Comparison of ENCODE assay signal across 14 mouse cellular contexts in the genomic region with DNA sequence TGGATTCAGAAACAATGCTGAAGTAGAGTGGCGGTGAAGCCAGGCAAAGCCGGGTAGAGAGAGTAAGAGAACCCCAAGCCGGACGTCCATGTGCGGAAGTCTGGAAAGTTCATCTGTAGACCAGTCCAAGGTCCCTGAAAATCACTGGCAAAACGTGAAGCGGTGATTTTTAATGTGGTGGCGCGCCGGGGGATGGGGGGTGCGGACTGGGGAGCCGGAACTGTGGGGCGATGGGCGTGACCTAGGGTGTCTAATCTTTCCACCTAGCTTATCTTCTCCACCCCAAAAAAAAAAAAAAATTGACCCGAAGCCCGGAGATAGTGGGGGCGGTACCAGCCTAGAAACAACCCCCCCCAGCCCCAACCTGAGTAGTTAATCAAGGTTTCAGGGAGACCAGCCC. TPM values are rescaled to one million over a fixed set of nuclear protein-coding genes. Genes with fewer than 3 reads are reported as not detected.
A peak's percentile ranks its signal among the peaks of the same experiment; 100 is the strongest.
DNase-seq lines count a peak whose midpoint lies in the region; ATAC-seq and TF ChIP-seq lines count a peak whose summit lies in the region.
"Had no signal": no experiment of that assay in that cellular context is flagged by ENCODE, and none has a peak within 500 bp of the region (broad histone marks: within the 10 kb centered on the region; RNA-seq: fewer than 3 reads in every experiment).

No protein-coding gene starts in this region.

- H3K9ac ChIP-seq in embryonic facial prominence, embryonic 12.5 days = no peak overlapping the region
- H3K9ac ChIP-seq in hindbrain, postnatal 0 days (replicated peaks; ENCODE audit: low read length) = peak overlapping the region; percentile 49
- peak overlapping the region; percentile 90 for H3K9ac ChIP-seq in neural tube, embryonic 12.5 days

- no peak overlapping the region for H3K27ac ChIP-seq in heart, embryonic 10.5 days
- no peak overlapping the region for H3K27ac ChIP-seq in embryonic facial prominence, embryonic 12.5 days
- peak overlapping the region; percentile 77 for H3K27ac ChIP-seq in hindbrain, postnatal 0 days
- peak overlapping the region; percentile 74; the same call in 1 of the 2 replicates for H3K27ac ChIP-seq in neural tube, embryonic 12.5 days
- H3K27ac ChIP-seq: kidney, postnatal 0 days had no signal

- peak overlapping the region; percentile 41; the same call in 1 of the 2 replicates for H3K4me3 ChIP-seq in heart, embryonic 10.5 days
- 0 out of 2 replicates have a peak overlapping the region, but pooled peaks have one; percentile 14 for H3K4me3 ChIP-seq in embryonic facial prominence, embryonic 12.5 days
- H3K4me3 ChIP-seq in hindbrain, postnatal 0 days (ENCODE audit: low read length) = peak overlapping the region; percentile 46
- peak overlapping the region; percentile 55 for H3K4me3 ChIP-seq in neural tube, embryonic 12.5 days

- H3K4me2 ChIP-seq in embryonic facial prominence, embryonic 12.5 days (replicated peaks) = peak overlapping the region; percentile 26
- H3K4me2 ChIP-seq in hindbrain, postnatal 0 days (ENCODE audit: low read depth, low read length) = peak overlapping the region; percentile 61
- H3K4me2 ChIP-seq in neural tube, embryonic 12.5 days (replicated peaks) = peak overlapping the region; percentile 68

- no peaks in the 10 kb centered on the region for H3K36me3 ChIP-seq in heart, embryonic 10.5 days
- no peaks in the 10 kb centered on the region for H3K36me3 ChIP-seq in embryonic facial prominence, embryonic 12.5 days
- no peaks in the 10 kb centered on the region for H3K36me3 ChIP-seq in hindbrain, postnatal 0 days (ENCODE audit: insufficient read depth, low read length)
- H3K36me3 ChIP-seq in neural tube, embryonic 12.5 days = peaks cover 5% of the 10 kb centered on the region; the same call in 1 of the 2 replicates

- H3K27me3 ChIP-seq in heart, embryonic 10.5 days (ENCODE audit: insufficient read depth, poor library complexity, severe bottlenecking) = peaks cover 94% of the 10 kb centered on the region
- H3K27me3 ChIP-seq in embryonic facial prominence, embryonic 12.5 days = peaks cover 93% of the 10 kb centered on the region
- peaks cover 43% of the 10 kb centered on the region for H3K27me3 ChIP-seq in hindbrain, postnatal 0 days (ENCODE audit: insufficient read depth, low read length)
- H3K27me3 ChIP-seq in neural tube, embryonic 12.5 days (replicated peaks) = peaks cover 77% of the 10 kb centered on the region

- WGBS in heart, embryonic 10.5 days = under 1% methylated on average over 17 of the region's 17 CpGs
- WGBS in embryonic facial prominence, embryonic 12.5 days = 2% methylated on average over 17 of the region's 17 CpGs
- WGBS in hindbrain, postnatal 0 days = 1% methylated on average over 17 of the region's 17 CpGs
- WGBS in neural tube, embryonic 12.5 days = 0% methylated on average over 17 of the region's 17 CpGs

- no peak for DNase-seq in heart, embryonic 10.5 days (ENCODE audit: low spot score)
- DNase-seq in heart, postnatal 4 days = no peak
- no peak for DNase-seq in hindbrain, postnatal 0 days (ENCODE audit: low spot score)
- no peak for DNase-seq in B cell, adult 2 months
- no peak for DNase-seq in layer of hippocampus, adult 18-20 months (ENCODE audit: low spot score in 2 of 2)
- DNase-seq: gastrocnemius, postnatal 36 days had no signal

- TF ChIP-seq CTCF in hindbrain, postnatal 0 days (IDR thresholded peaks at IDR 0.05; ENCODE audit: low read depth) = no peak

- no peaks in the 10 kb centered on the region for H3K9me3 ChIP-seq in heart, embryonic 10.5 days
- H3K9me3 ChIP-seq in embryonic facial prominence, embryonic 12.5 days = no peaks in the 10 kb centered on the region
- no peaks in the 10 kb centered on the region for H3K9me3 ChIP-seq in hindbrain, postnatal 0 days (ENCODE audit: low read length)
- H3K9me3 ChIP-seq in neural tube, embryonic 12.5 days = no peaks in the 10 kb centered on the region

- ATAC-seq in embryonic facial prominence, embryonic 12.5 days (ENCODE audit: insufficient number of reproducible peaks, insufficient read depth, low FRiP score, low TSS enrichment) = no peak
- ATAC-seq in hindbrain, postnatal 0 days = no peak
- ATAC-seq in neural tube, embryonic 12.5 days (ENCODE audit: low FRiP score, low read depth) = no peak
- ATAC-seq in erythroblast, adult 5-6 weeks (replicated peaks; ENCODE audit: low FRiP score, poor library complexity, severe bottlenecking) = no peak
- ATAC-seq: lung, postnatal 0 days had no signal

- peaks cover 38% of the 10 kb centered on the region for H3K4me1 ChIP-seq in heart, embryonic 10.5 days
- H3K4me1 ChIP-seq in embryonic facial prominence, embryonic 12.5 days = peaks cover 18% of the 10 kb centered on the region; the same call in 1 of the 2 replicates
- H3K4me1 ChIP-seq in hindbrain, postnatal 0 days (ENCODE audit: insufficient read depth, low read length) = peaks cover 5% of the 10 kb centered on the region; the same call in 1 of the 2 replicates
- H3K4me1 ChIP-seq in neural tube, embryonic 12.5 days = peaks cover 25% of the 10 kb centered on the region

RNA-seq across cellular contexts. Expression of gene Lhx5, which starts 6.0 kb away (rescaled TPM):
- polyA plus RNA-seq in heart, embryonic 10.5 days (2016; fragmentation: Nextera tagmentation; extraction: Ambion mirVana) = 0.05 TPM in 1 of 2 replicates, not detected in the other
- total RNA-seq in heart, postnatal 4 days (2021) = not detected
- 0.96 and 1.9 TPM in 2 replicates for polyA plus RNA-seq in embryonic facial prominence, embryonic 12.5 days (2016; fragmentation: Nextera tagmentation; extraction: Ambion mirVana)
- total RNA-seq in hindbrain, postnatal 0 days (2014; rRNA removed) = 26.2 and 31.0 TPM in 2 replicates
- polyA plus RNA-seq in hindbrain, postnatal 0 days (2015; fragmentation: Nextera tagmentation; extraction: Ambion mirVana) = 14.0 and 15.2 TPM in 2 replicates
- polyA plus RNA-seq in neural tube, embryonic 12.5 days (2016; fragmentation: Nextera tagmentation; extraction: Ambion mirVana) = 64.9 and 70.8 TPM in 2 replicates
- total RNA-seq in erythroblast, adult 5-6 weeks (2015; ENCODE audit: low replicate concordance) = not detected in 2 replicates
- not detected in 2 replicates for total RNA-seq in erythroblast, adult 5-6 weeks (2017; ENCODE audit: low replicate concordance)
- not detected for total RNA-seq in layer of hippocampus, adult 18-20 months (2021)
- total RNA-seq: gastrocnemius, postnatal 36 days; neutrophil, adult 5-6 weeks had no signal
- polyA plus RNA-seq: kidney, postnatal 0 days; lung, postnatal 0 days; spleen, adult 2 months had no signal

RNA-seq across cellular contexts. Expression of gene Sdsl, which starts 35.1 kb away (rescaled TPM):
- polyA plus RNA-seq in heart, embryonic 10.5 days (2016; fragmentation: Nextera tagmentation; extraction: Ambion mirVana) = 7.5 and 7.7 TPM in 2 replicates
- 10 to 100 TPM; 12.2 to 12.4 TPM for total RNA-seq in heart, postnatal 4 days (2021)
- 3.5 and 4.4 TPM in 2 replicates for polyA plus RNA-seq in embryonic facial prominence, embryonic 12.5 days (2016; fragmentation: Nextera tagmentation; extraction: Ambion mirVana)
- 4.6 and 6.0 TPM in 2 replicates for total RNA-seq in hindbrain, postnatal 0 days (2014; rRNA removed)
- polyA plus RNA-seq in hindbrain, postnatal 0 days (2015; fragmentation: Nextera tagmentation; extraction: Ambion mirVana) = 7.8 and 8.1 TPM in 2 replicates
- polyA plus RNA-seq in neural tube, embryonic 12.5 days (2016; fragmentation: Nextera tagmentation; extraction: Ambion mirVana) = 7.0 TPM in 2 replicates
- total RNA-seq in erythroblast, adult 5-6 weeks (2015; ENCODE audit: low replicate concordance) = not detected in 2 replicates
- 3.4 and 3.9 TPM in 2 replicates for total RNA-seq in erythroblast, adult 5-6 weeks (2017; ENCODE audit: low replicate concordance)
- 1 to 10 TPM; 7.5 to 8.0 TPM for total RNA-seq in layer of hippocampus, adult 18-20 months (2021)
- total RNA-seq: neutrophil, adult 5-6 weeks had no signal

RNA-seq across cellular contexts. Expression of gene Sds, which starts 38.8 kb away (rescaled TPM):
- 0.16 and 0.23 TPM in 2 replicates for polyA plus RNA-seq in heart, embryonic 10.5 days (2016; fragmentation: Nextera tagmentation; extraction: Ambion mirVana)
- not detected for total RNA-seq in heart, postnatal 4 days (2021)
- polyA plus RNA-seq in embryonic facial prominence, embryonic 12.5 days (2016; fragmentation: Nextera tagmentation; extraction: Ambion mirVana) = not detected in 2 replicates
- total RNA-seq in hindbrain, postnatal 0 days (2014; rRNA removed) = 0.50 TPM in 1 of 2 replicates, not detected in the other
- polyA plus RNA-seq in hindbrain, postnatal 0 days (2015; fragmentation: Nextera tagmentation; extraction: Ambion mirVana) = 0.20 and 0.59 TPM in 2 replicates
- polyA plus RNA-seq in neural tube, embryonic 12.5 days (2016; fragmentation: Nextera tagmentation; extraction: Ambion mirVana) = not detected in 2 replicates
- not detected in 2 replicates for total RNA-seq in erythroblast, adult 5-6 weeks (2015; ENCODE audit: low replicate concordance)
- not detected in 2 replicates for total RNA-seq in erythroblast, adult 5-6 weeks (2017; ENCODE audit: low replicate concordance)
- under 1 TPM; 0.33 to 0.69 TPM for total RNA-seq in layer of hippocampus, adult 18-20 months (2021)
- total RNA-seq: left cerebral cortex, postnatal 10 days; neutrophil, adult 5-6 weeks had no signal
- polyA plus RNA-seq: kidney, postnatal 0 days; lung, postnatal 0 days; spleen, adult 2 months had no signal

Comparison
In these comparisons a context has a peak if more than half of its experiments do, and no peak if none do; other contexts are left out.
1. H3K27ac ChIP-seq: peak in hindbrain, postnatal 0 days (single experiment) and neural tube, embryonic 12.5 days (single experiment); none in heart, embryonic 10.5 days (single experiment) and embryonic facial prominence, embryonic 12.5 days (single experiment).
2. RNA of gene Lhx5, which starts 6.0 kb away (total RNA-seq): 26.2 to 31.0 TPM in hindbrain, postnatal 0 days; not detected in layer of hippocampus, adult 18-20 months, not detected in heart, postnatal 4 days and not detected in erythroblast, adult 5-6 weeks; every median in the first group is over 10 times any median in the second.
3. Peak in every context shown above with its lines, with median percentiles within 50 percentile points of each other: H3K4me3 ChIP-seq and H3K4me2 ChIP-seq.